Mouse (Mus musculus) spleen, adult 12 weeks (tissue): Measurements from ENCODE around the gene Sema4a.
"Not testable (repeated sequence)": the region's sequence is repeated elsewhere in the genome, so short reads cannot be mapped to it uniquely, and the experiment has no call there.

Experiments
- DNase-seq: peaks from one replicate; pipeline ENCODE4 v3.0.0; 2022; ENCODE audit warnings: low spot score

Gene Sema4a

DNA sequence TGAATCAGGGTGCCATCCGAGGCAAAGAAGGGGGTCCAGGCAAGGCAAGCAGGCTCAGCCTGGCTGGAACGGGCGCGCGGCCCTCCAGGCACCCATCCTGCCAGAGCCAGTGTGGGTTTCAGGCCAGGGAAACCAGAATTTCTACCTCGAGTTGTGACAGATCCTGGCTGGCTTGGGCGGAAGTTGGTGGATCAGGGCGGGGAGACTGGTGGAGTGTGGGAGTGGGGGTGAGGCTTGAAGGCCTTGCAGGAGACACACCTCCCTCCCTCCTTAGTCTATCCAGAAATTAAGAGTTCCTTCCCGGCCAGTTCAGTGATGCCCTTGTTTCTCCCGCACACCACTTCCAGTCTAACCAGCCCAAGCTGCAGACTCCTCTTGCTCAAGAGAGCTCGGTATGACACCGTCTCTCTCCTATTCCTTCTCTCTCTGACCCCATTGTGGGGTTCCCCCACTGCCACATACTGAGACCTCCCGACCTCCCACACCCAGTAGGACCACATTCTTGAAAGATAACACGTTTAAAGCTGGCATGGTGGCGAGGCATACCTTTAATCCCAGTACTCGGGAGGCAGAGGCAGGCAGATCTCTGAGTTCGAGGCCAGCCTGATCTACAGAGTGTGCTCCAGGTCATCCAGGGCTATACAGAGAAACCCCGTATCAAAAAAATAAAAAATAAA is 5.3 kb downstream of the Sema4a start:
- no peak for DNase-seq

DNA sequence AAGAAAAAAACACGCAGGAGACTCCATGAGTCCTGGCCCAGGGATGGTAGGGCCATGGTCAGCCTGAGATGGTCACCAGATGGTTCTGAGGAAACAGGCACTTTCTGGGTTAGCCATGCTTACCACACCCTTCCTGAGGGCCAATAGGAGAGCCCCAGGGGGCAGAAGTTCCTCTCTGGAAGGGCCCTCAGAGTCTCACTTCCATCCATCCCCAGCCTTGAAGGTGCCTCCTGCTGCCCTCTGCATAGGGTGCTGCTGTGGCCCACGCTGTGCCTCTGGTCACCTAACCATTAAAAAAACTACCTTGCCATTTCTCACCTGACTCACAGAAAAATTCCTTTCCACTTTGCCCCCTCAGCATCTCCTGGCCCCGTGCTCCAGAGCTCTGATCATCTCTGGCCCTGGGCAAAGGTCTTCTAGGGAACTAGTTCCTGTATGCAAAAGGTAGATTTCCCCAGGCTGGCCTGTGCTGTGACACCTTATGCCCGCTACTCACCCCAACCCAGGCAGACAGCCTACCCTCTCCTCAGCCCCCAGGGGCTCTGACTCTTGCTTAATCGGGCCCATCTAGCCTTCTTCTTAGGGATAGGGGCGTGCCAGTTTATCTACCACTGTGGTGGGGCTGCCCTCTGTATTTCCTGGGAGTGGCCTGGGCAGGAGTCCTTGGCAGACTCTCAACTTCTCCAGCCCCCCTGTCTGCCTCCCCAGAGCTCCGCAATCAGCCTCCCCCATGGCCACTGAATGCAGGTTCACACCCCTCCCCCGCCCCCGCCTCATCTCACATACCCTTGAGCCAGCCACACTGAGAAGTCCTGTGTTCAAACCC is 6.0 kb downstream of the Sema4a start:
- no peak for DNase-seq

DNA sequence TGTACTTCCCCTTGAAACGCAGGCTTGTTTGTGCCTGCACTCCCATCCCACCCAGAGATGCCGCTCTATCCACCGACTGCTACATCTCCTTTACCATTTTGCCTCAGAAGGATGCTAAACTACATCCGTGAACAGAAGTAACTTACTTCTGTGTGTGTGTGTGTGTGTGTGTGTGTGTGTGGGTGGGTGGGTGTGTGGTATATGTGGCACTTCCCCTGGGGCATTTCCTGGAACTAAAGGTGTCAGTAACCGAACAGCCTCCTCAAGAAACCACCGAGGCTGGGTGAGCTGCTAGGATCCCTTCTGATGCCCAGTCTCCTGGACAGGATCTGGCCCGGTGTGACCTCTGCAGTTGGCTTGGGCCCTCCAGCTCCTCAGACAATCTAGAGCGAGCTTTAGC is 7.0 kb downstream of the Sema4a start:
- peak; percentile 34 for DNase-seq

DNA sequence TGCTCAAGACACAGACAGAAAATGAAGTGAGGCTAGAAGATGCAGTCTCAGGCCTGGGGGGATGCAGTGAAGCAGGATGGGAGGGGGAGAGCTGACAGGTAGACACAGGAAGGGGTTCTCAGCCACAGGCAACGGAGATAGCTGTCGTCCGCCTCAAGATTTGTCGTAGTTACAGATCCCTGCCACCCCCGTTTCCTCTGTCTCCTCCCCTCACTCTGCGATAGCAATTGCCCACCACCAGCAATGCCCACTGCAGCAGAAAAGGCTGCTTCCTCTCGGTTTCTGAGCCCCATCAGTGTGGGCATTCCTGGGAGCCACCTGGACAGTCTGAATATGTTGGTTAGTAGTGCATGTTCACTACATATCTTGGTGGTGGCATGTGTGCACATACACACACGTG is 7.6 kb downstream of the Sema4a start:
- no peak for DNase-seq

DNA sequence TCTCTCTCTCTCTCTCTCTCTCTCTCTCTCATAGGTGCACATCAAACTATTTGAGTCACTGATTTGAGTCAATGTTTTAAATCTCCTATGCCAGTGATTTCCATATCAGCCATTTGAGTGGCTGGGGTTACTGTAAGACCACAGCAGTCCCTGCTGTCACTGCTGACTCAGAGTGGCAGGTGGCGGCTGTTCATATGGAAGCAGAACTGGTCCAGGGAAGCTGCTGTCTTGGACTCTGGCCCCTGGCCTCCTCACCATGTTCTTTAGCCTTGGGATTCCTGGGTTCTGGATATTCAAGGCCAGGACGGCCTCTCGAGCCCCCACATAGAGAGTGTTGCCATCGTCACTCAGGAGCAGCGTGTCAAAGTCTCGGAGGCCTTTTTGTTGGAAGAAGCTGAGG is 8.3 kb downstream of the Sema4a start:
- no peak for DNase-seq

DNA sequence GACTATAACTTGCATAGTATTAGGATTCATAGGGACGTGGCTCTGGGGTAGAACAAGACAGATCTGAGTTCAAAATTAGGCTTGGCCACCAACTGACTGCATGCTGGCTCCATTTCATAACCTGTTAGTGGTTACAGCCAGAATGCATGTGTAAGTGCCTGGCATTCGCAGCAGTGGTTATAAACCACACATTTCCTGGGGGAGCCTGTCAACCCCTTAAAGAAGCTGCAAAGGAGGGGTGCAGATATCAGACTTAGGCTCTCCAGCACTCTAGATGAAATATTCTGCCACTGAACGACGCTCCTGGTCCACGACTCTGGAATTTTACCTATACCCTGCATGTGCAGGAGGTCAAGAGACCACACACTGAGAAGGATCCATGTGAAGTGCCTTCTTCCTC is 8.7 kb downstream of the Sema4a start:
- DNase-seq: no peak

DNA sequence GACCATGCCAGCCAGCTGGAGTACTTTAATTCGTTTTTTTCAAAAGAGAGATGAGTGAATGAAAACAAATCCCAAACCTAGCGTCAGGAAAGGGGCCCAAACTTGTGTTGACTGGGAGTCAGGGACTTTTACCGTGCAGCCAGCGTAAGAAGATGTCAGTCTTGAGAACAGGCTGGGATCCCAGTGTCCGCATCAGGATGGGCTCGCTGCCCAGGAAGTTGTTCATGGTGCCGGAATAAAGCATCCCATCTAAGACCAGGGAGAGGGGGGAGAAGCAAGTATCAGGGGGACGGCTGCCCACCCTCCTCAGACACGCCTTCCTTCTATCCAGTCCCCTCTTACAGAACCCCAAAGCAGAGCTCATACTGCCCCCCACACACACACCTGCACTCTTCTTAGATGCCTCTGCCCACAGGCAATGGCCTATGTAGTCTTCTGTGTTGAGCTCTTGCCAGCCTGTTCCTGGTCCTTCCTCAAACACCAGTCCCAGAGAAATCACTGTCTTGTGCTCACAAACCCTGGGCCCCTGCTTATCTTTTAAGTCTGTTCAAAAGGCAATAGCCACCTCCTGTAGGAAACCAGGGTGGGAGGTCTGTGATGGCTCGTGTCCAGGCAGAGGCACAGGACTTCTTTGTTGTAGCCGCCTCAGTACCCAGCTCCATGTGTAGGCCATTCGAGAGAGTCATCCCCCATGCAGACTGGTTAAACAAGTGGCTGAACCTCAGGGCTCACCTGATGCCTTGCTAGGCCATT is 10.4 kb downstream of the Sema4a start:
- no peak for DNase-seq

DNA sequence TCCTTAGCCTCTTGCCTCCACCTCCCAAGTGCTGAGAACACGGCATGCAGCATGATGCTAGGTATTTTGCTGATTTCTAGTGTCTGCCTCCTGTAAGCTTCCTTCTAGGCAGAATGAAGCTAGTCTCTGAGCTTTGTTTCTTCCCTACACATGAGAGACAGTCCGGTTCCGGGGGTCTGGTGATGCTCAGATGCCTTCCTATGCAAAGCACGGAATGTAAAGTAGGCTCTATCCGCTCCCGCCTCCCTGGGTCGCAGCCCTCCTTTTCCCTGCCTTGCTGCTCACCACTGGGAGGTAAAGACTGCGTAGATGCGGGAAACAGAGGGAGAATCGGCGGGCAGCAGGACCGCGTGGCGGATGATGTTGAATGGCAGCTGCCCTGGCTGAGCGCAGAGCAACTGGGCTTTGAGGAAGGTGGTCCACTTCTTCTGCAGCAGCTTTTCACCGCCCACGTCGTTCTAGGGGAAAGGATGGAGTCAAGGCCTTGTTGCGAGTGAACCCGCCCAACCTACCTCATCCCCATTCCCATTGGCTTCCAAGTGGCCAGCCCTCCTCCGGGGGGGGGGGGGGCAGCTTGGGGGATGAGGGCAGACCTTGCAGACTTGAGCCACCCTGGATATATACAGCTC is 11.5 kb downstream of the Sema4a start:
- no peak for DNase-seq

DNA sequence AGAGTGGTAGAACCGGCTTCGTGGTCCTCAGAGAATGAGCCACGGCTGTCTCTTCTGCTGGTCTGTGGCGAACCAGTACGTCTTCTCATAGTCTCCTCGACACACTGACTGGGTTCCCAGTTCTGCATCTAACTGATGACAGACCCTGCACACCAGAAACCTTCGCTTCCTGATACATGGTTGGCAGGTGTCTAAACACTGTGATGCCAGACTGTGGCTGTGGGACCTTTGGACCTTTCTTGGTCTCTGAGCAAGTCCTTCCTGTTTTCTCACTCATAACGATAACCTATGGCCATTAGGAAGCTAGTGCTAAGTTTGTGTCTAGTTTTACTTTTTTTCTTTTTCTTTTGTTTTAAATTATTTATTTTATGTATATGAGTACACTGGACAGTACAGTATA is 12.5 kb downstream of the Sema4a start:
- DNase-seq: no peak

DNA sequence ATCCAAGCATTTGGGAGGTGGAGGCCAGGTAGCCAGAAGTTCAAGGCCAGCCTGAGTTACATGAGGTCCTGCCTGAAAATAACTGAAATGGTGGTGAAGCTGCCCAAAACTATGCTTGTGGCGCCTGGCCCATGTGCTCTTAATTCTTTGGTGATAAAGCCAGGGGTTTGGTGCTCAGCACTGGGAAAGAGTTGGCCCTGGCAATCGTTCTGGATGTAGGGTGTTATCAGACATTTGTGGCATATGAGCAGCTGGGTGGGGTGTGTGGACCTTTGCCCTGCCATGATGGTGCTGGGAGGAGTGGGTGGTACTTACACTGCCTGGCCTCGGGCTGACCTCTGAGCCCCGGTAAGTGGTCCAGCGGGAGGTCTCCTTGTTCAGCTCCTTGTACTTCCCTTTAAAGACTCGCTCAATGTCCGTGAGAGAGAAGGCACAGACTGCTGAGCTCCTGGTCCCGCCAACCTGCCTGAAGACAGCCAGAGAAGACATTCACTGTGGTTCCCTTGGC is 13.3 kb downstream of the Sema4a start:
- no peak for DNase-seq

DNA sequence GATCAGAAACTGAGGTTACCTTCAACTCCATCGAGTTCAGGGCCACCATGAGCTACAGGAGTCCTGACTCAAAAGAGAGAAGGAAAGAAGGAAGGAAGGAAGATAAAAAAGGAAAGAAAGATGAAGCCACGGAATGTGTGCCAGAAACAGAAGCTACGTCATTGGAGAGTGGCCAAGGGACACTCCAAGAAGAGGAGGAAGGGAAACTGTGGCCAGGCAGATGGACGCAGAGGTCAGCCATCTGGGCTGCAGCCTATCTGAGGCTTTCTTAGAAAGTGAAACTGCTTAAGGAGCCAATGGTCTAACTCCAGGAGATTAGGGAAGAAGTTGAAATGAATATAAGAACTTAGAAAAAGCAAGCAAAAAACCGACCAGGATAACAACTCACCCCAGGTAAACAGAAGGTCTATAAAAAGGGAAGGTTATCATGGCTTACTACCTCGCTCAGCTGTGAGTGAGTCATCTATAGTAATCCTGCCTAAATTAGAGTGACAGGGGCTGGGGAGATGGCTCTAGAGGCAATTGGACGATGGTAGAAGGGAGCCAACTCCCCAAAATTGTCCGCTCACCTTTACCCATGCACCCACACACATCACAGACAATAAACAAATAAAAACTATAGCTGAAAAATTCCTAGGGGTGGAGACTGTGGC is 14.4 kb downstream of the Sema4a start:
- DNase-seq: no peak

DNA sequence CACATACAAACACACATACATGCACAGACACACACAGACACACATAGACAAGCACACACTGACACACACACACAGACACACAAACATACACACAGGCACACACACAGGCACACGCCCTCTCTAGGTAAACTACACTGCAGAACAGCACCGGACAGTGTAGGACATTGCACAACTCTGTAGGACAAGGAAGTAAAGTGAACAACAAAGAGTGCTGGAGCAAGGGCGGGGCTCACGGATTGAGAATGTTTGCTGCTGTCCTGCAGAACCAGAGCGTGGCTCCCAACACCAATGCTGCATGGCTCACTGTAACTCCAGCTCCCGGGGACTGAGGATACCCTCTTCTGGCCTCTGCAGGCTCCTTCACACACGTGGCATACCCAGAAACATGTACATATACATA is 18.1 kb downstream of the Sema4a start:
- DNase-seq: no peak

DNA sequence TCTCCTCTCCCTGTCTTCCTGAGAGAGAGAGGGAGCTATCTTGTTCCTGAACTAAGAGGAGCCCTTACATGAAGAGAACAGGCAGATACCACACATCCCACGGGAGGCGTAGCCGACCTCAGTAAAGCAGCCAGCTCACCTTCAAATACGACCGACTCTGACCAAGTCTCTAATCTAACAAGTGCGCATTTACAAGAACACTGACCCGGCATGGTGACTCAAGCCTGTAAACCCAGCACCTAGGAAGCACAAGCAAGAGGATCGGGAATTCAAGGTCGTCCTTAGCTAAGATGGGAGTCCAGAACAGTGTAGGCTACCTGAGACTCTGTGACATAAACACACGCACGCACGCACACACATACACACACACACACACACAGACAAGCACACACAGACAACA is 18.5 kb downstream of the Sema4a start:
- no peak for DNase-seq

DNA sequence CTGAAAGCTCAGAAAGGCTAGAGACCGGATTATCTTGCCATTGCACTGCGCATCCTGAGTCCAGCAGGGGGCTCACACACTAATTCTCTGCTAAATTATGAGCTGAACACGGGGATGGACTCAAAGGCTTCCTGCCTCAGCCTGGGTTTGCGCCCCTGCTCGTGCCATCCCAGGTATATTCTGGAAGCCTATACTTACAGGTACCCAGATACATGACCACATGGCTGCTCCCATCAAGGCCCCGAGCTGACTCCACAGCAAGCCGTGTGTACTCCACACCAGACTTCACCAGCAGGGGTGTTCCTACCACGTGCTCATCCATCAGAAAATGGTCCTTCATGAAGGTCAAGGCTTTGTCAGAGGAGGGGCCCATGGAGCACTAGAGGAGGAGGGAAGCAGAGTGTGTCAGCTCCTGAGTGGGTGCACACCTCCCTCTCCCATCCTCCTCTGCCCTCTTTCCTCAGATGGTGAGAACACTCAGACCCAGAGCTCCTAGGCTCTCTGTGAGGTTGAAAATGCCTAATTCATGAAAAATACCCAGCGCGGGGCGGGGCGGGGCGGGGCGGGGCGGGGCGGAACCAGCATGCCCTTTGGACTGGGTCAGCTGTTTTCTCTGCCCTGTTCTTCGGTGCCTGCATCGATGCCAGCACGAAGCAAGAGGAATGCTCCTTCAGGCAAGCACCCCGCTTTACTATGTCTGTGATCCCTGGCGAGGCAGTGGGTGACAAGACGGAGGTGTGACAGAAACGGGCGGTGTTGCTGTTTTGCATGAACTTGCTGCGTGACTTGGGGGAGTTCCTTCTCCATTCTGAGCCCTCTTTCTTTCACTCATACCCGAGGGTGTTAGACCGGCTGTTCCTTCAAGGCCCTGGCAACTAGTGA is 20.2 kb downstream of the Sema4a start:
- DNase-seq: no peak

DNA sequence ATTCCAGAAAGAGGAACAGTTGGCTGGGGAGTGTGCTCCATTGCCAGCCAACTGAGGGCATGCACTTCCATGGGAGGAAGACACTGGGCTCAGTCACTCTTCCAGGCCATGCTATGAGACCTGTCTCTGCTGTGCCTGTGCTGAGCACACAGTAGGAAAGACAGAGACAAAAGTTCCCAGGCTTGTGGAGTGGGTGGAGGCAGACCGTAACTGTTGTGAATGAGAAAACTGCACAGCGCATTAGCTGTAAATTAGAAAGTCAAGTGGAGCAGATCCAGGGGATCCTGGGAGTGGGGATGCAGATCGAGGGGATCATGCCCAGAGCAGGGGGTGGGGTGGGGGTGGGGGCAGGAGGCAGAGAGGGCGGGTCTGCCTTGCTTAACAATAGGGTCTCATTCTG is 21.4 kb downstream of the Sema4a start:
- DNase-seq: no peak

DNA sequence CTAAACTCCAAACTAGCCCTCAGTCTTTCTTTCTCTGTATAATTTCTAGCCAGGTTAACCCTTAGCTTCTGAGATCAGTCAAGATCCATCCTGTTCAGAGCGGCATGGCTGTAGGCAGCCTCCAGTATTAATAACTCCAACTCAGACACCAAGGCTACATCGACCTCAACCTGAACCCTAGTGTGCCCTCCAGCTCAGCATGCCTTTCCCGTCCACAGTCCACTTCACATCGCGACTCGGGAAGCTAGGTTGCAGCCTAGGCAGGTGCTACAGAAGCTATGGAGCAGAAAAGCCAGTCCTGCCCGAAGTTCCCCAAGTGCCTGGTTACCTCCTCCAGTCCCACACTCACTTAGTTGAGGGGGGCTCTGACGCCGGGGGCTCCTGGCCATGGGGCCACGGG is 23.5 kb downstream of the Sema4a start:
- no peak for DNase-seq

DNA sequence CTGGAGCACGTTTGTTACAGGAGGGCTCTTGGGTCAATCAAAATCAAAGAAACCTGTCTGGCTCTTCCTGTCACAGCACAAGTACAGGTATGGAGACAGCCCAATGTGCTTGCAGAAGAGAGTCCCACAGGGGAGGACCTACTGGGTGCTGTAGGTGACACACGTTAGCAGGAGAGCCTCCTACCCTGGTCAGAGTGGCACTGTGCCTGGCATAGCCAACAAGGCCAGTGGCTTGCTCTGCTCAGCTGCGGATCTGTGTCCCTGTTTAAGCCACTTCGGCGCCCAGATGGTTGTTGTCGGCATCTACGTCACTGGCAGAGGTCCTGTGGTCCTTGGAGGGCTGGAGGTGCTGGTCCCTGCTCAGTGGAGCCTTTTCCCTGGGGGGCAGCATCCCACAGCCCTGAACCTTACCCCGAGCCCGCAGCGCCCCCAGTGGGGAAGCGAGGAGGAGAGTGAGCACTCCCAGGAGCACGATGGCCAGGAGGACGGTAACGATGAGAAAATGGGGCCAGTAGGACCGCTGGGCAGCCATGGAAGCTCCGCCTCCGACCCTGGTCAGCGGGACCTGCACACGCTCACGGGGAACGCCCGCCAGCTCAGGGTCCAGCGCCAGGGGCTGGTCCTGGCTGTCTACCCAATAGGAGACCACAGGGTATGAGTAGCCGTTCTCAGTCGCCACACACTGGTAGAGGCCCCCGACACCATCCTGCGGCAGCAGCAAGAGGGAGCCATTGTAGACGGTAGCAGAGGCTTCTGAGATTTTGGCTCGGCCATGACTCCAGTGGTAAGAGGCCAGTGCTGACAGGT is 24.4 kb downstream of the Sema4a start:
- DNase-seq: no peak

DNA sequence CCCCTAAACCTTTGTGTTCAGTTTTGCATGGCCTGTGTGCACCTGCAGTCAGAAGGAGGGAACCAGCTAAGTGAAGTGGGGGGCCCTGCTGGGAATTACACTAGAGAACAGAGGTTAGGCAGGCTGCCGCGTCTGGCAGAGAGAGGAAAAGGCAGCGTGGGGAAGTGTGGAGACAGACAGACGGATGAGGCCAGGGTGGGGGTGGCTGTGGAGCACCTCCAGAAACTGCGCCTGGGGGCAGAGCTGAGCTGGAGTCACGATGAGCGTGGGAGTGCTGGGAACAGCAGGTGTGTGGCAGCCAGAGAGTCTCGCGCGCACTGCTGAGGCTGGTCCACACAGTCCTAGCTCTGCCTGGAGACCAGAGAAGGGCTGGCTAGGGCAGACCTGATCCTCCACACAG is 25.5 kb downstream of the Sema4a start:
- no peak for DNase-seq

DNA sequence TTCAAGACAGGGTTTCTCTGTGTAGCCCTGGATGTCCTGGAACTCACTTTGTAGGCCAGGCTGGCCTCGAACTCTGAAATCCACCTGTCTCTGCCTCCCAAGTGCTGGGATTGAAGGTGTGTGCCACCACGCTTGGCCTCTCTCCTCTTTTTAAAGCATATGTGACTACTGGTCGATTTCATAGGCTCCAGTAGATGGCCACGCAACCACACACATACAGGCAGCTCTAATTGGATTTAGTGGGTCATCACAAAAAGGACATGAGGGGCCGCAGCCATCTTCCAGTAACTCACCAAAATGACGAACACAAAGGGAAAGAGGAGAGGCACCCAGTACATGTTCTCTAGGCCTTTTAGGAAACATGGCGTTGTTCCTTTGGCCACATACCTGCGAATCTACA is 32.3 kb downstream of the Sema4a start:
- DNase-seq: not testable (repeated sequence)

DNA sequence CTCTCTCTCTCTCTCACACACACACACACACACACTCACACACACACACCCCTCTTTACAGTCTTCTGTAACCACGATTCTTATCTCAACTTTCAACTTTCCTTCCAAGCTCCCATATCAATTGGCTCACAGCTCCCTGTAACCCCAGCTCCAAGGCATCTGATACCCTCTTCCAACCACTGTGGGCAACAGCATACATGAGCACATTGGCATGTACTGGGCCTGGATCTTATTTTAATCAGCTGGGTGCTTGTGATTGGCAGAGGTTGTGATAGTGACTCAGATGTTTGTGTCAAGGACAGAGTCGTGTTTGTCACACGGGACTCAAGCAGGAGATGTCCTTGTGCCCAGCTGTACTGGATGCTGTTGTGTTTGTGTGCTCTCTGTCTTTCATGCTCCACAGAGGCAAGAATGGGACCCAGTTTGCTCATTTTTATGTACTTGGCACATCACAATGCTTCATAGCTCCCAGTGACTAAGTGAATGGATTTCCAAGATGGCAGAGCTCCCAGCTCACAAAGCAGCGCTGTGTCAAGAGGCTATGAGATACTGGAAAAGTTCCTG is 33.6 kb downstream of the Sema4a start:
- no peak for DNase-seq
